Mouse (Mus musculus): ENCODE measurements around the gene Tubgcp4. TPM values are rescaled to one million over a fixed set of nuclear protein-coding genes. Genes with fewer than 3 reads are reported as not detected.

Tubgcp4 gene
- total RNA-seq, 2 experiments from 2014 or later, result 10.5 to 16.2 TPM

- no peak for DNase-seq
Measured at GRCm38 (mm10) chr2:121195466-121195865, 25.0 kb downstream of the Tubgcp4 start.

GRCm38 (mm10) chr2:121204276-121204675 lies 33.8 kb downstream of the Tubgcp4 start:
- DNase-seq, result no peak

GRCm38 (mm10) chr2:121206541-121206940 lies 36.1 kb downstream of the Tubgcp4 start:
- DNase-seq, result no peak

GRCm38 (mm10) chr2:121214491-121214890 lies 44.0 kb downstream of the Tubgcp4 start:
- DNase-seq, result no peak

DNA sequence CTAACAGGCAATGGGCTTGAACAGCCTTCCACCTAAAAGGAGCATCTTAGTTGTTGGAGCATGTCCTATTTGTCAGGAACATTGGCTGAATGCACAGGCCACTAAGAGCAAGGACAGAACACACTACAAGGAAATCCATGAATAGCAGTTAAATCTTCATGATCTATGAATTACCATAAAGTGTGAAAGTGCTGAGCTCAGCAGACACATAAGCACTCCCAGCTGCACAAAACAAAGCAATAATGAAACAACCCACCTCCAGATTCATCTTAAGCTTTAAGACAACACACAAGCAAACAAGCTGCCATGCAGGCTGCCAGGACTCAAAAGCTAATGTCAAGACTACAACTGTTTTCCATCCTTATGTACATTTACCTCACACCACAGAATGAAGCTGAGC lies 48.7 kb downstream of the Tubgcp4 start:
- DNase-seq, result no peak

DNA sequence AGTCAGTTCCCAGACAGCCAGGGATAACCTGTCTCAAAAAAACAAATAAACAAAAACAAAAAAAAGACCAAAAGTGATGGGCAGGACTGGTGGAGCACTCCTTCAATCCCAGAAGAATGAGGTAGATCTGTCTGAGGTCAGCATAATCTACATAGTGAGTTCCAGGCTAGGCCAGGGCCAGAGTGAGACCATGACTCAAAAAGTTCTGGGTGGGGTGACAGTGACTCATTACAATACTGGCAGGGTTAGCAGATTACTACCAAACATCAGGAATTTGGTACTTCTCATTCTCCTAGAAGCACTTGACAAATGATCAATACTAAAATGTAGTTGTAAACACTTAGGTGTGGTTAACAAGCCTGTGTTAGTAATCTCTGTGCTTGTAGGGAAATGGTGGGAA lies 49.5 kb downstream of the Tubgcp4 start:
- no peak for DNase-seq

GRCm38 (mm10) chr2:121223010-121223409 lies 52.6 kb downstream of the Tubgcp4 start:
- no peak for DNase-seq

DNA sequence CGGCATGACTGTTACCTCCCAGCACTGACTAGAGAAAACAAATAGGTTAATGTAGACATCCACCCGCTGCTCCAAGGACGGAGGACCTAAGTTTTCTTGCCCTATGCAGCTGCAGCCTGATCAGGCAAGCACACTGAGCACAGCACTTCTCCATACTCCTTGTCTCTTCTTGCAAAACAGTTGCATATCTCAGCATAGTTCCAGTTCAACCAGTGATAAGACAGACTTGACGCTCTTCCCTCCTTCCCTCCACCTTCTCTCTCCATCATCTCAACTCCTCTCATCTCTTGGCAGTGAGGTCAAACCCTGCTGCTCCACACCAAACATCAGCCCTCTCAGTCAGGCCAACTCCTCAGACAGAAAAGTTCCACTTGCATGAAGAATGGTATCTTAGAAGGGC lies 57.7 kb downstream of the Tubgcp4 start:
- DNase-seq, result no peak

DNA sequence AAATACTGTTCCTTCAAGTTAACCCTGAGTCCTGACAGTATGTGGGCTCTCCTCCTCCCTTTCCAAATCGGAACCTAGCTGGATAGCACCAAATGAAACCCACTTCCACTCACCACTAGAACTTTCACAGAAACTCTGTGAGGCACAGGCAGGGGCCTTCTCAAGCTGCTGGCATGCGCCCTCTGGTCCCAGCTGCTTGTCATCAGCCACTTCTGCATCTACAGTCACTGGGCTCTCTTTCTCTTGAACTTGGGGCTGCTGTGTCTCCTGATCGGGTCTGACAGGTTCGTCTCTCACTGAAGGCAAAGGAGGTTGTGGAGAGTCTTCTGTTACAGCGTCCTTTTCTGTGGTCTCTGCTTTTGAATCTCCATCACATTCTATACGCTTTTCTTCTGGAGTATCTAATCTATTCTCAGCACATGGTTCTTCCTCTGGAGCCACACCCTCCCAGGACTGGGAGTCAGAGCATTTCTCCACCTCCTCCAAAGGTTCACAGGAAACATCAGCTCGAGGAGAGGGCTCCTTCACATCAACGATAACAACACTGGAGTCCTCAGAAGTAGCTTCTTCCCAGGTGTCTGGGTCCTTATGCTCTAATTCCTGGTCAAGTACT lies 65.1 kb downstream of the Tubgcp4 start:
- no peak for DNase-seq

- no peak for DNase-seq
Measured at GRCm38 (mm10) chr2:121239426-121239825, 69.0 kb downstream of the Tubgcp4 start.

DNA sequence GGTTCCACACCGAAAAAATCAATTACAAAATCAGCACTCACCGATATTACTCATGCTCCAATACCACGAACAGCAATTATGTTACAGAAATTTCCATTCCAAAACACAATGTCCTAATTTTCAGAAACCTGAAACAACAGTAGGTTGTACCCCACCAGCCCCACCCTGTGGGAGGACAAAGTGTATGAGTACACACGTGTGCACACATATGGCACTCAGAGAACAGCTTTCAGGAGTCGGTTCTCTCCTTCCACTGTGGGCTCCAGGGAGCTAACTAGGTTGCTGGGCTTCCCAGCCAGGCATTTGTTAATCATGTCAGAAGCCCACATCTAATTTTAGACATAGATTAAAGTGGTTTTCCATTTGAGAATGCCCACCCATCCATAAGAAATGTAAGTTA lies 73.6 kb downstream of the Tubgcp4 start:
- no peak for DNase-seq

Other genes starting within 250 kb of the Tubgcp4 start
- gene Ubr1, start 199.9 kb upstream of the Tubgcp4 start, total RNA-seq (2021), result 10 to 100 TPM; 20.0 to 22.0 TPM
- 1 to 10 TPM; 2.8 to 4.0 TPM for gene Tmem62, start 193.6 kb upstream of the Tubgcp4 start, total RNA-seq (2021)
- 10 to 100 TPM; 17.3 to 19.9 TPM for gene Ccndbp1, start 162.3 kb upstream of the Tubgcp4 start, total RNA-seq (2021)
- 1 to 10 TPM in 1 of 2 experiments, not detected in 1; 1.2 TPM for gene Epb42, start 133.6 kb upstream of the Tubgcp4 start, total RNA-seq (2021)
- gene Tgm5, start 84.8 kb upstream of the Tubgcp4 start, total RNA-seq (2021), result not detected
- gene Tgm7, start 60.9 kb upstream of the Tubgcp4 start, total RNA-seq (2021), result not detected
- gene Adal, start 30.2 kb upstream of the Tubgcp4 start, total RNA-seq (2021), result 10 to 100 TPM; 11.7 to 14.0 TPM
- gene Lcmt2, start 30.0 kb upstream of the Tubgcp4 start, total RNA-seq (2021), result 1 to 10 TPM; 4.0 to 5.3 TPM
- gene Zscan29, start 471 bp downstream of the Tubgcp4 start, total RNA-seq (2021), result 1 to 10 TPM; 4.2 to 5.2 TPM
- gene Trp53bp1, start 100.8 kb downstream of the Tubgcp4 start, total RNA-seq (2021), result 10 to 100 TPM; 20.4 to 26.7 TPM
- 10 to 100 TPM in 1 of 2 experiments, 1 to 10 TPM in 1; 9.3 to 11.7 TPM for gene Map1a, start 118.9 kb downstream of the Tubgcp4 start, total RNA-seq (2021)
- gene Ppip5k1, start 184.7 kb downstream of the Tubgcp4 start, total RNA-seq (2021), result 10 to 100 TPM; 24.4 to 24.8 TPM
- under 1 TPM; 0.47 to 0.72 TPM for gene Ckmt1, start 187.1 kb downstream of the Tubgcp4 start, total RNA-seq (2021)
- gene Strc, start 216.5 kb downstream of the Tubgcp4 start, total RNA-seq (2021), result not detected
- gene Pdia3, start 243.1 kb downstream of the Tubgcp4 start, total RNA-seq (2021), result 100 to 1,000 TPM; 106 to 133 TPM
- gene Catsper2, start 243.1 kb downstream of the Tubgcp4 start, total RNA-seq (2021), result 1 to 10 TPM; 1.7 to 2.0 TPM